In the genomic region with DNA sequence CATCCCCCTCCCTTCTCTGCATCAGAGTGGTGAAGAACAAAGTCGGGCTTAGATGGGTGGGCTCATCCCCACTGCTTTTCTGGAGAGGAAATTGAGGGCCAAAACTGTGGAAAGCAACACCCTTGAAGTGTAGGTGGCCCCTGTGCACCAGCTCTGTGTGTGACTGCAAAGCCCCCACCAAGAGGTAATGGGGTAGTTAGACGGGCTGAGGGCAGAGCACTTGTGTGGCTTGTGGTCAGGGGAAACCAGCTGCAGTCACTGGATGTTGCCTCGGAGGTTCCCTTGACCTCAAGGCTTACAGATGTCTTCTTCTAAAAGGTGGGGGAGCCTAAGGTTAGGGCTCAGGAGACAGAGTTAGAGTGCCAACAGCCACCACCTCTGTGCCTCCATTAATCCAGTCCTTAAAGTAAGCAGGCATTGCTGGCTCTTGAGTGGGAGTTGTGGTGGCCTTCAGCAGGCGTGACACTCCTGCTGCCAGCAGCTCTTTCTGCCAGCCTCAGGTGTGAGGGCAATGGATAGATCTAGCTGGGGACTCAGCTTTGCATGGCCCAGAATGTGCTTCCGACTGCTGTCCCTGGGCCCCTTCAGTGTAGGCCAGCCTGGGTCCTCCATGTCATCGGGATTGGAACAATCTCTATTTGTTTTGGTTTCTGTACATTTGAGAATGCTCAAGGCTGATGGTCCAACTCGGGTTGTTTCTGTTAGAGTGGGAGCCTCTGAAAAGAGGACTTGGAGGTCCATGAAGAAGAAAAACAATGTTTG, we compare ENCODE assay signal across 13 mouse cellular contexts. TPM values are rescaled to one million over a fixed set of nuclear protein-coding genes. Genes with fewer than 3 reads are reported as not detected.
DNase-seq lines count a peak whose midpoint lies in the region; ATAC-seq lines count a peak whose summit lies in the region.
"Had no signal": no experiment of that assay in that cellular context is flagged by ENCODE, and none has a peak within 500 bp of the region (broad histone marks: within the 10 kb centered on the region; RNA-seq: fewer than 3 reads in every experiment).

No protein-coding gene starts in this region.

- 77% methylated on average over 7 of the region's 7 CpGs for WGBS in heart, embryonic 11.5 days (ENCODE audit: insufficient replicate concordance)
- WGBS in lung, embryonic 16.5 days = 79% methylated on average over 7 of the region's 7 CpGs
- WGBS in heart, embryonic 14.5 days = 74% methylated on average over 7 of the region's 7 CpGs
- 73% methylated on average over 7 of the region's 7 CpGs for WGBS in stomach, embryonic 15.5 days

- H3K9ac ChIP-seq in heart, embryonic 11.5 days (ENCODE audit: low read depth, low read length) = 0 out of 2 replicates have a peak overlapping the region, but pooled peaks have one; percentile 44
- no peak overlapping the region for H3K9ac ChIP-seq in lung, embryonic 16.5 days (ENCODE audit: low read length)
- H3K9ac ChIP-seq in heart, embryonic 14.5 days (ENCODE audit: low read length) = no peak overlapping the region
- H3K9ac ChIP-seq in stomach, embryonic 15.5 days = no peak overlapping the region

- H3K4me3 ChIP-seq in heart, embryonic 11.5 days (ENCODE audit: low read depth, low read length) = no peak overlapping the region
- no peak overlapping the region for H3K4me3 ChIP-seq in lung, embryonic 16.5 days (ENCODE audit: low read length)
- H3K4me3 ChIP-seq in heart, embryonic 14.5 days (ENCODE audit: control insufficient read depth in 1 of 2, insufficient read depth in 1 of 2, low read depth in 1 of 2, low read length in 2 of 2) = no peak overlapping the region
- H3K4me3 ChIP-seq in stomach, embryonic 15.5 days (replicated peaks) = no peak overlapping the region

- peaks cover 21% of the 10 kb centered on the region for H3K4me1 ChIP-seq in heart, embryonic 11.5 days (ENCODE audit: control insufficient read depth, insufficient read depth, low read length)
- peaks cover 9% of the 10 kb centered on the region for H3K4me1 ChIP-seq in lung, embryonic 16.5 days (replicated peaks; ENCODE audit: control insufficient read depth, insufficient read depth, low read length)
- peaks cover 25 to 36% of the 10 kb centered on the region in 2 experiments for H3K4me1 ChIP-seq in heart, embryonic 14.5 days (ENCODE audit: control insufficient read depth in 2 of 2, insufficient read depth in 2 of 2, low read length in 2 of 2)
- H3K4me1 ChIP-seq in stomach, embryonic 15.5 days = peaks cover 10% of the 10 kb centered on the region; the same call in 1 of the 2 replicates

- no peaks in the 10 kb centered on the region for H3K27me3 ChIP-seq in heart, embryonic 11.5 days (ENCODE audit: control insufficient read depth, insufficient read depth, low read length)
- H3K27me3 ChIP-seq in lung, embryonic 16.5 days (ENCODE audit: control insufficient read depth, insufficient read depth, low read depth, low read length) = no peaks in the 10 kb centered on the region
- H3K27me3 ChIP-seq in heart, embryonic 14.5 days (ENCODE audit: control insufficient read depth, insufficient read depth, low read length) = no peaks in the 10 kb centered on the region
- no peaks in the 10 kb centered on the region for H3K27me3 ChIP-seq in stomach, embryonic 15.5 days (replicated peaks)
- H3K27me3 ChIP-seq: CH12.LX had no signal

- H3K36me3 ChIP-seq in heart, embryonic 11.5 days (ENCODE audit: control insufficient read depth, insufficient read depth, low read length) = peaks cover 38% of the 10 kb centered on the region
- H3K36me3 ChIP-seq in lung, embryonic 16.5 days (ENCODE audit: control insufficient read depth, insufficient read depth, low read length) = peaks cover 55% of the 10 kb centered on the region
- H3K36me3 ChIP-seq in heart, embryonic 14.5 days (ENCODE audit: control insufficient read depth, insufficient read depth, low read length) = peaks cover 90% of the 10 kb centered on the region
- H3K36me3 ChIP-seq in stomach, embryonic 15.5 days = peaks cover 38% of the 10 kb centered on the region

- H3K27ac ChIP-seq in heart, embryonic 11.5 days (ENCODE audit: low read depth, low read length) = peak overlapping the region; percentile 82; the same call in 1 of the 2 replicates
- H3K27ac ChIP-seq in lung, embryonic 16.5 days (ENCODE audit: low read length) = peak overlapping the region; percentile 27
- peak overlapping the region in 1 of 2 experiments; percentile 57; a peak in 3 of 4 replicates for H3K27ac ChIP-seq in heart, embryonic 14.5 days (replicated peaks in 1 of 2; ENCODE audit: control insufficient read depth in 1 of 2, insufficient read depth in 1 of 2, low read depth in 2 of 2, low read length in 2 of 2)
- peak overlapping the region; percentile 2; the same call in 1 of the 2 replicates for H3K27ac ChIP-seq in stomach, embryonic 15.5 days

- no peaks in the 10 kb centered on the region for H3K9me3 ChIP-seq in heart, embryonic 11.5 days (replicated peaks; ENCODE audit: control insufficient read depth, low read length)
- no peaks in the 10 kb centered on the region for H3K9me3 ChIP-seq in lung, embryonic 16.5 days (ENCODE audit: control insufficient read depth, low read length)
- no peaks in the 10 kb centered on the region for H3K9me3 ChIP-seq in heart, embryonic 14.5 days (ENCODE audit: control insufficient read depth, low read length)
- H3K9me3 ChIP-seq in stomach, embryonic 15.5 days = no peaks in the 10 kb centered on the region

- H3K4me2 ChIP-seq in heart, embryonic 11.5 days = no peak overlapping the region
- H3K4me2 ChIP-seq in lung, embryonic 16.5 days (ENCODE audit: low read depth, low read length) = no peak overlapping the region
- peak overlapping the region; percentile 22 for H3K4me2 ChIP-seq in heart, embryonic 14.5 days (ENCODE audit: low read length)
- no peak overlapping the region for H3K4me2 ChIP-seq in stomach, embryonic 15.5 days

- no peak for DNase-seq in heart, postnatal 4 days
- no peak for DNase-seq in lung, adult 18-20 months
- DNase-seq in right cerebral cortex, postnatal 4 days = no peak
- DNase-seq in left cerebral cortex, adult 8-10 months (ENCODE audit: low spot score in 2 of 2) = no peak

- ATAC-seq in heart, embryonic 11.5 days (replicated peaks; ENCODE audit: insufficient number of reproducible peaks, low FRiP score, low TSS enrichment) = no peak
- no peak for ATAC-seq in lung, embryonic 16.5 days (ENCODE audit: low read depth)
- no peak for ATAC-seq in heart, embryonic 14.5 days (ENCODE audit: insufficient number of reproducible peaks, insufficient read depth, low FRiP score, low read depth)
- ATAC-seq in stomach, embryonic 15.5 days (ENCODE audit: insufficient read depth, low FRiP score, low read depth) = no peak

RNA-seq across cellular contexts. Expression of a gene that starts 8.1 kb away (rescaled TPM):
- polyA plus RNA-seq in heart, embryonic 11.5 days (2014; fragmentation: Nextera tagmentation; extraction: Ambion mirVana) = 4.7 and 7.4 TPM in 2 replicates
- total RNA-seq in heart, postnatal 4 days (2021) = 10 to 100 TPM; 20.6 to 26.0 TPM
- 7.4 and 8.2 TPM in 2 replicates for polyA plus RNA-seq in lung, embryonic 16.5 days (2015; fragmentation: Nextera tagmentation; extraction: Ambion mirVana)
- polyA plus RNA-seq in heart, embryonic 14.5 days (2014; fragmentation: Nextera tagmentation; extraction: Ambion mirVana) = 10.8 TPM in 2 replicates
- 13.1 and 14.2 TPM in 2 replicates for polyA plus RNA-seq in stomach, embryonic 15.5 days (2015; fragmentation: Nextera tagmentation; extraction: Ambion mirVana)
- total RNA-seq in left cerebral cortex, adult 8-10 months (2022) = 10 to 100 TPM; 16.6 to 22.2 (median 19.5) TPM

RNA-seq across cellular contexts. Expression of a gene that starts 17.5 kb away (rescaled TPM):
- 0.49 TPM in 1 of 2 replicates, not detected in the other for polyA plus RNA-seq in heart, embryonic 11.5 days (2014; fragmentation: Nextera tagmentation; extraction: Ambion mirVana)
- 1 to 10 TPM in 1 of 2 experiments, under 1 TPM in 1; 0.88 to 1.5 TPM for total RNA-seq in heart, postnatal 4 days (2021)
- 0.16 and 0.18 TPM in 2 replicates for polyA plus RNA-seq in lung, embryonic 16.5 days (2015; fragmentation: Nextera tagmentation; extraction: Ambion mirVana)
- 0.13 and 0.55 TPM in 2 replicates for polyA plus RNA-seq in heart, embryonic 14.5 days (2014; fragmentation: Nextera tagmentation; extraction: Ambion mirVana)
- polyA plus RNA-seq in stomach, embryonic 15.5 days (2015; fragmentation: Nextera tagmentation; extraction: Ambion mirVana) = 0.22 and 0.35 TPM in 2 replicates
- total RNA-seq in left cerebral cortex, adult 8-10 months (2022) = 1 to 10 TPM; 3.8 to 8.8 (median 5.5) TPM

RNA-seq across cellular contexts. Expression of a gene that starts 20.4 kb away (rescaled TPM):
- 38.1 and 46.9 TPM in 2 replicates for polyA plus RNA-seq in heart, embryonic 11.5 days (2014; fragmentation: Nextera tagmentation; extraction: Ambion mirVana)
- total RNA-seq in heart, postnatal 4 days (2021) = 10 to 100 TPM; 56.3 to 59.2 TPM
- polyA plus RNA-seq in lung, embryonic 16.5 days (2015; fragmentation: Nextera tagmentation; extraction: Ambion mirVana) = 41.9 and 42.0 TPM in 2 replicates
- 47.4 and 52.7 TPM in 2 replicates for polyA plus RNA-seq in heart, embryonic 14.5 days (2014; fragmentation: Nextera tagmentation; extraction: Ambion mirVana)
- polyA plus RNA-seq in stomach, embryonic 15.5 days (2015; fragmentation: Nextera tagmentation; extraction: Ambion mirVana) = 37.2 and 37.6 TPM in 2 replicates
- total RNA-seq in left cerebral cortex, adult 8-10 months (2022) = 10 to 100 TPM; 59.1 to 67.0 (median 61.5) TPM

RNA-seq across cellular contexts. Expression of a gene that starts 23.0 kb away (rescaled TPM):
- not detected in 2 replicates for polyA plus RNA-seq in heart, embryonic 11.5 days (2014; fragmentation: Nextera tagmentation; extraction: Ambion mirVana)
- 1 to 10 TPM in 1 of 2 experiments, not detected in 1; 4.6 TPM for total RNA-seq in heart, postnatal 4 days (2021)
- polyA plus RNA-seq in lung, embryonic 16.5 days (2015; fragmentation: Nextera tagmentation; extraction: Ambion mirVana) = not detected in 2 replicates
- polyA plus RNA-seq in heart, embryonic 14.5 days (2014; fragmentation: Nextera tagmentation; extraction: Ambion mirVana) = not detected in 2 replicates
- polyA plus RNA-seq in stomach, embryonic 15.5 days (2015; fragmentation: Nextera tagmentation; extraction: Ambion mirVana) = not detected in 2 replicates
- not detected for total RNA-seq in left cerebral cortex, adult 8-10 months (2022)
- total RNA-seq: CH12.LX; gastrocnemius, postnatal 25 days; left cerebral cortex, postnatal 14 days had no signal
- polyA plus RNA-seq: neural tube, embryonic 11.5 days; stomach, embryonic 16.5 days had no signal

RNA-seq across cellular contexts. Expression of a gene that starts 28.3 kb away (rescaled TPM):
- polyA plus RNA-seq in heart, embryonic 11.5 days (2014; fragmentation: Nextera tagmentation; extraction: Ambion mirVana) = 26.6 and 27.7 TPM in 2 replicates
- total RNA-seq in heart, postnatal 4 days (2021) = 10 to 100 TPM; 23.6 to 23.7 TPM
- 30.3 and 31.4 TPM in 2 replicates for polyA plus RNA-seq in lung, embryonic 16.5 days (2015; fragmentation: Nextera tagmentation; extraction: Ambion mirVana)
- polyA plus RNA-seq in heart, embryonic 14.5 days (2014; fragmentation: Nextera tagmentation; extraction: Ambion mirVana) = 33.0 and 33.4 TPM in 2 replicates
- polyA plus RNA-seq in stomach, embryonic 15.5 days (2015; fragmentation: Nextera tagmentation; extraction: Ambion mirVana) = 33.2 and 33.3 TPM in 2 replicates
- total RNA-seq in left cerebral cortex, adult 8-10 months (2022) = 10 to 100 TPM; 23.3 to 27.7 (median 25.2) TPM
